Mouse (Mus musculus): Measurements from ENCODE around the gene Pgf. TPM values are rescaled to one million over a fixed set of nuclear protein-coding genes. Genes with fewer than 3 reads are reported as not detected.

Gene Pgf
- polyA plus RNA-seq, 1 experiment from 2014 or later, result 16.9 TPM

DNA sequence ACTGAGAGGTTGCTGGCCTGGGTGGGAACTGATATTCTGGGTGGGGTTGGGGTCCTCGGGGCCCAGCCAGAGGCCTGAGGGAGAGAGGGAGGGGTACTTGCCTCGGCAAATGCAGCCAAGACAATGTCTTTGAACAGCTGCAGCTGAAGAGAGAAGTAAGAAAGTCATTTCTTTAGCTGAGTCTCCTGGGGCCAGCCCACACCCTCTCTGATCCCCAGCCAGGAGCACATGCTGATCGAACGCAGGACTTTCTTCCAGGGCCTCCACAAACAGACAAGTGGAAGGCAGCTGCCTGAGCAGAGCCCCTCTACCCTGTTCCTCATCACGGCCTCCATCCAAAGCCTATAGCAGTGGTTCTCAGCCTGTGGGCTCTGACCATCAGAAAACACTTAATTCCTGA lies 12.6 kb downstream of the Pgf start:
- Histone ChIP-seq H3K36me3 (ENCODE audit: insufficient read depth, low read length) (no peaks in the 10 kb centered on the region), H3K4me2 (replicated peaks; ENCODE audit: low read depth, low read length) (no peak overlapping the region), H3K27ac (ENCODE audit: low read length) (no peak overlapping the region), H3K9ac (replicated peaks; ENCODE audit: low read length) (no peak overlapping the region), H3K4me1 (ENCODE audit: insufficient read depth, low read length) (peaks cover 7% of the 10 kb centered on the region; the same call in 1 of the 2 replicates), H3K4me3 (ENCODE audit: low read length) (no peak overlapping the region), H3K9me3 (ENCODE audit: low read length) (no peaks in the 10 kb centered on the region), H3K27me3 (ENCODE audit: insufficient read depth, low read length) (no peaks in the 10 kb centered on the region)
- ATAC-seq (ENCODE audit: low FRiP score, low TSS enrichment), result no peak
- 86% methylated on average over 5 of the region's 5 CpGs for whole genome bisulfite sequencing

DNA sequence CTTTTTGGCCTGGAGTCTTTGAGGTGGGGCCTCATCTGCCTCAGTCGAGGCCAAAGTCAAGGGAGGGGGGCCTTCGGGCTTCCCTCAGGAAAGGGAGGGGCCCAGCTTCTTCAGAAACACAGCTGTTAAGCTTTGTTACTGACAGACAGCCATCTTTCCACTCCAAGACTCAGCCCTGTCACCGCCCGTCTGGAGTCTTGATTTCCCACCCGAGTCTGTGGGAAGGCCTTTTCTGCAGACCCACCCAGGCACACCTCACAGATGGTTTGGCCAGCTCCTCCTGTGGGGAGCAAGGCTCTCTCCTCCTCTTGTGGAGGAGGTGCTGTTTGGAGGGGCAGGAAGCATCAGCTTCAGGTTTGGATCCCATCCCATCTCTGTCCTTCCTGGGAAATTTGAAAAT lies 18.0 kb downstream of the Pgf start:
- no peak overlapping the region for H3K4me3 ChIP-seq (ENCODE audit: low read length)
- H3K27me3 ChIP-seq (ENCODE audit: insufficient read depth, low read length), result no peaks in the 10 kb centered on the region
- no peak overlapping the region for H3K9ac ChIP-seq (replicated peaks; ENCODE audit: low read length)
- H3K27ac ChIP-seq (ENCODE audit: low read length), result no peak overlapping the region
- H3K4me1 ChIP-seq (ENCODE audit: insufficient read depth, low read length), result no peaks in the 10 kb centered on the region
- H3K4me2 ChIP-seq (replicated peaks; ENCODE audit: low read depth, low read length), result no peak overlapping the region
- no peaks in the 10 kb centered on the region for H3K9me3 ChIP-seq (ENCODE audit: low read length)
- 62% methylated on average over 5 of the region's 5 CpGs for WGBS
- H3K36me3 ChIP-seq (ENCODE audit: insufficient read depth, low read length), result no peaks in the 10 kb centered on the region
- ATAC-seq (ENCODE audit: low FRiP score, low TSS enrichment), result no peak

GRCm38 (mm10) chr12:85158801-85159200 lies 18.8 kb downstream of the Pgf start:
- no peaks in the 10 kb centered on the region for H3K9me3 ChIP-seq (ENCODE audit: low read length)
- 93% methylated on average over 8 of the region's 8 CpGs for WGBS
- H3K27ac ChIP-seq (ENCODE audit: low read length), result no peak overlapping the region
- H3K36me3 ChIP-seq (ENCODE audit: insufficient read depth, low read length), result no peaks in the 10 kb centered on the region
- no peaks in the 10 kb centered on the region for H3K4me1 ChIP-seq (ENCODE audit: insufficient read depth, low read length)
- no peak overlapping the region for H3K9ac ChIP-seq (replicated peaks; ENCODE audit: low read length)
- no peaks in the 10 kb centered on the region for H3K27me3 ChIP-seq (ENCODE audit: insufficient read depth, low read length)
- H3K4me3 ChIP-seq (ENCODE audit: low read length), result no peak overlapping the region
- ATAC-seq (ENCODE audit: low FRiP score, low TSS enrichment), result no peak
- H3K4me2 ChIP-seq (replicated peaks; ENCODE audit: low read depth, low read length), result no peak overlapping the region

DNA sequence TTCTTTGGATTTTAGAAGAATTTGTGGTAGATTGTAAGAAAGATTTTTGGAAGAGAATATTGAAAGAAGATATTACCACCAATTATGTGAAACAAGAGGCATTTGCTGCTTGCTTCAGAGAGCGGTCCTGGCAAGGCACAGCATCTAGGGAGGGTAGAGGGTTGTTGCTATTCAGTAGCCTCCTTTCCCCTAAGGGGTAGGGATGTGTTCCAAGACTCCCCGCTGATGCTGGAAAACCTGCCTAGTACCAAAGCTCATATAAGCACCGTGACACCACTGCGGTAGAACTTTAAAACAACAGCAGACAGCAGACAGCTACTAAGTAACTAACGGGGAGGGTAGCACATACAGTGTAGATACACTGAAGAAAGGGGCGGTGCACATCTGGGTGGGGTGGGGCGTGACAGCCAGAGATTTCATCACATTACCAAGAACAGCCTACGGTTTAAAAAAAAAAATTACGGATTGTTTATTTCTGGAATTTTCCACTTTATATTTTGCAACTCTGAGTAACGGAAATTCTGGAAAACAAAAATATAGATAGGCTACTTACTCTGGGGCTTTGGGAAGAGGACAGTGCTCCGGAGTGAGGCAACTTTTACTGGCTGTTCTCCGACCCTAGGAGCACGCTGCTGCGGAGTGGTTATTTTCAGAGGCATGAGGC lies 19.7 kb downstream of the Pgf start:
- H3K4me2 ChIP-seq (replicated peaks; ENCODE audit: low read depth, low read length), result no peak overlapping the region
- no peaks in the 10 kb centered on the region for H3K4me1 ChIP-seq (ENCODE audit: insufficient read depth, low read length)
- H3K36me3 ChIP-seq (ENCODE audit: insufficient read depth, low read length), result no peaks in the 10 kb centered on the region
- no peaks in the 10 kb centered on the region for H3K27me3 ChIP-seq (ENCODE audit: insufficient read depth, low read length)
- H3K9me3 ChIP-seq (ENCODE audit: low read length), result no peaks in the 10 kb centered on the region
- H3K27ac ChIP-seq (ENCODE audit: low read length), result no peak overlapping the region
- H3K9ac ChIP-seq (replicated peaks; ENCODE audit: low read length), result no peak overlapping the region
- ATAC-seq (ENCODE audit: low FRiP score, low TSS enrichment), result no peak
- 90% methylated on average over 14 of the region's 14 CpGs for WGBS
- no peak overlapping the region for H3K4me3 ChIP-seq (ENCODE audit: low read length)

DNA sequence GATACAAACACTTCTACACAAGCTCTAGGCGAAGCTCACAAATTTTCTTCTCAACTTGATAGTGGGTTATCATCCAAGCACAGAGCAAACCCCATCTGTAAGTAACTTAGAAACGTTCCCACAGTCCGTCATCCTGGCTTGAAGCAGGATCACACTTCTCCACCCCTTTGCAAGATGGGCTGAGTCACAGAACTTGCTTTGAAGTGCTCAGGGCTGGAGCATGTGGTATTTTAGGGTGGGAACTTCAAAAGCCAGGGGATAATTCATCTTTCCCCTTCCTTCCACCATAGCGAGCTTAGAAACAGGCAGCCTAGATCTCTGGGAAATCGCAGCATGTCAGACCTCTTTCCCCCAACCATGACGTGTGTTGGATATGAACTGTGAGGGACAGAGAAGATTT lies 21.3 kb downstream of the Pgf start:
- H3K27me3 ChIP-seq (ENCODE audit: insufficient read depth, low read length), result peaks cover 4% of the 10 kb centered on the region; the same call in 1 of the 2 replicates
- 0 out of 2 replicates have a peak, but pooled peaks cover 2% of the 10 kb centered on the region for H3K4me1 ChIP-seq (ENCODE audit: insufficient read depth, low read length)
- H3K9me3 ChIP-seq (ENCODE audit: low read length), result no peaks in the 10 kb centered on the region
- 27% methylated on average over 6 of the region's 6 CpGs for WGBS
- H3K27ac ChIP-seq (ENCODE audit: low read length), result no peak overlapping the region
- ATAC-seq (ENCODE audit: low FRiP score, low TSS enrichment), result no peak
- no peak overlapping the region for H3K9ac ChIP-seq (replicated peaks; ENCODE audit: low read length)
- no peaks in the 10 kb centered on the region for H3K36me3 ChIP-seq (ENCODE audit: insufficient read depth, low read length)
- H3K4me2 ChIP-seq (replicated peaks; ENCODE audit: low read depth, low read length), result no peak overlapping the region
- H3K4me3 ChIP-seq (ENCODE audit: low read length), result no peak overlapping the region

DNA sequence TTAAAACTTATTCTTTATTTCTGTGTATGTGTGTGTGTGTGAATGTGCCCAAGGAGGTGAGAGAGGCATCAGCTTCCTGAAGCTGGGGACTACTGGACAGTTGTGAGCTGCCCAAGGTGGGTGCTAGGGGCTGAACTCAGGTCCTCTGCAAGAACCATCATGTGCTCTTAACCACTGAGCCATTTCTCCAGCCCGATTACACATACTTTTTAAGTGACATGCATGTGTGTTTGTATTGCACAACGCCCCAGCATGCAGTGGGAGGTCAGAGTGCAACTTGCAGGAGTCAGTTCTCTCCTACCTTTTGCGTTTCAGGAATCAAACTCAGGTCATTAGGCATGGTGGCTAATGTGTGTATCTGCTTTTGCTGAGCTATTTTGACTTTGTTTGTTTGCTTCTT lies 24.6 kb downstream of the Pgf start:
- no peak for ATAC-seq (ENCODE audit: low FRiP score, low TSS enrichment)
- peaks cover 9% of the 10 kb centered on the region for H3K27me3 ChIP-seq (ENCODE audit: insufficient read depth, low read length)
- H3K4me3 ChIP-seq (ENCODE audit: low read length), result no peak overlapping the region
- no peaks in the 10 kb centered on the region for H3K9me3 ChIP-seq (ENCODE audit: low read length)
- H3K36me3 ChIP-seq (ENCODE audit: insufficient read depth, low read length), result no peaks in the 10 kb centered on the region
- WGBS, result 70% methylated on average over 3 of the region's 3 CpGs
- peaks cover 11% of the 10 kb centered on the region; the same call in 1 of the 2 replicates for H3K4me1 ChIP-seq (ENCODE audit: insufficient read depth, low read length)
- no peak overlapping the region for H3K27ac ChIP-seq (ENCODE audit: low read length)
- no peak overlapping the region for H3K4me2 ChIP-seq (replicated peaks; ENCODE audit: low read depth, low read length)
- H3K9ac ChIP-seq (replicated peaks; ENCODE audit: low read length), result no peak overlapping the region

- Histone ChIP-seq H3K4me1 (ENCODE audit: insufficient read depth, low read length) (peaks cover 14% of the 10 kb centered on the region), H3K4me2 (replicated peaks; ENCODE audit: low read depth, low read length) (peak within 1 kb of the TSS; percentile 46), H3K9ac (replicated peaks; ENCODE audit: low read length) (peak within 1 kb of the TSS; percentile 25; the same call in 1 of the 2 replicates), H3K27ac (ENCODE audit: low read length) (no peak within 1 kb of the TSS), H3K9me3 (ENCODE audit: low read length) (no peaks in the 10 kb centered on the region), H3K36me3 (ENCODE audit: insufficient read depth, low read length) (no peaks in the 10 kb centered on the region), H3K4me3 (ENCODE audit: low read length) (peak within 1 kb of the TSS; percentile 22), H3K27me3 (ENCODE audit: insufficient read depth, low read length) (peaks cover 9% of the 10 kb centered on the region)
- peak; percentile 56; the same call in 1 of the 2 replicates for ATAC-seq (ENCODE audit: low FRiP score, low TSS enrichment)
- 16% methylated on average over 28 of the region's 28 CpGs for WGBS
Observed at GRCm38 (mm10) chr12:85151002-85151774, 26.4 kb downstream of the Pgf start, which contains the start of gene Rps6kl1. Gene Rps6kl1, minus strand, starts transcription at chr12:85151264.

- 12% methylated on average over 20 of the region's 20 CpGs for WGBS
Observed at GRCm38 (mm10) chr12:85150321-85151001, 27.1 kb downstream of the Pgf start.

GRCm38 (mm10) chr12:85146881-85147280 lies 30.7 kb downstream of the Pgf start:
- Histone ChIP-seq H3K36me3 (ENCODE audit: insufficient read depth, low read length) (no peaks in the 10 kb centered on the region), H3K4me3 (ENCODE audit: low read length) (no peak overlapping the region), H3K9ac (replicated peaks; ENCODE audit: low read length) (no peak overlapping the region), H3K27me3 (ENCODE audit: insufficient read depth, low read length) (peaks cover 9% of the 10 kb centered on the region), H3K4me1 (ENCODE audit: insufficient read depth, low read length) (peaks cover 20% of the 10 kb centered on the region), H3K27ac (ENCODE audit: low read length) (no peak overlapping the region), H3K4me2 (replicated peaks; ENCODE audit: low read depth, low read length) (no peak overlapping the region), H3K9me3 (ENCODE audit: low read length) (no peaks in the 10 kb centered on the region)
- 81% methylated on average over 9 of the region's 9 CpGs for WGBS
- no peak for ATAC-seq (ENCODE audit: low FRiP score, low TSS enrichment)

More at GRCm38 (mm10) chr12:85150321-85151001, 27.1 kb downstream of the Pgf start:
- Histone ChIP-seq H3K9me3 (ENCODE audit: low read length) (no peaks in the 10 kb centered on the region), H3K4me2 (replicated peaks; ENCODE audit: low read depth, low read length) (peak overlapping the region; percentile 46), H3K27ac (ENCODE audit: low read length) (no peak overlapping the region), H3K4me1 (ENCODE audit: insufficient read depth, low read length) (peaks cover 17% of the 10 kb centered on the region), H3K4me3 (ENCODE audit: low read length) (peak overlapping the region; percentile 22), H3K36me3 (ENCODE audit: insufficient read depth, low read length) (no peaks in the 10 kb centered on the region), H3K9ac (replicated peaks; ENCODE audit: low read length) (no peak overlapping the region; the same call in 1 of the 2 replicates), H3K27me3 (ENCODE audit: insufficient read depth, low read length) (peaks cover 9% of the 10 kb centered on the region)
- no peak for ATAC-seq (ENCODE audit: low FRiP score, low TSS enrichment)
